Mouse (Mus musculus): Measurements from ENCODE around the gene Ulk4.

DNA sequence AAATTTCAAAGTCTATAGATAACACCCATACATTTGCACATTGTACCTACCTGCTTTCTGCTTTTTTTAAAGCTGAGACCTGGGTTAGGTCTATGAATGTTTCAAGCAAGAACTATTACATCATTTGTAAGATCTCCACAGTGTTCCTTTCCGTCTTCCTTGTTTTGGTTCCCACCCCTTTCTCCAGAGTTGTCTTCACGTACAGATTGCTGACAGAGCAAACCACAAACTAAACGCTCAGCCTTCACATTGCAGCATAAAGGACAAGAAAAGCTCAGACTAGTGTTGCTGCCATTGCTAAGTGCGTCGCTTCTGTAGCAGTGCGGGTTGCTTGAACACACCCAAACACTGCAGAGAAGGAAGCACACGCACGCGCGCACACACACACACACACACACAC lies 11.7 kb downstream of the Ulk4 start:
- no peak for TF ChIP-seq CTCF (IDR thresholded peaks at IDR 0.05; ENCODE audit: low read depth)
- TF ChIP-seq EP300 (IDR thresholded peaks at IDR 0.05; ENCODE audit: low read depth) = no peak
